Mouse (Mus musculus) retina, postnatal 1 day (tissue): ENCODE data around the gene Cenpp.

Source experiments
- DNase-seq: peaks from one replicate; pipeline ENCODE4 v3.0.0-alpha.2; 2012

Cenpp gene

GRCm38 (mm10) chr13:49652481-49653179, at the start of gene Cenpp, which contains the start of gene Nol8:
Gene Cenpp, minus strand, starts transcription at chr13:49652785.
Gene Nol8, plus strand, starts transcription at chr13:49653078.
- DNase-seq, result peak; percentile 100

GRCm38 (mm10) chr13:49691056-49691455, 38.5 kb upstream of the Cenpp start:
- no peak for DNase-seq

GRCm38 (mm10) chr13:49684266-49684665, 31.7 kb upstream of the Cenpp start:
- DNase-seq, result no peak

- no peak for DNase-seq
Observed at GRCm38 (mm10) chr13:49682233-49682846, 29.8 kb upstream of the Cenpp start.

GRCm38 (mm10) chr13:49681351-49682232, 29.0 kb upstream of the Cenpp start, which contains the start of gene Iars:
Gene Iars, plus strand, starts transcription at chr13:49682100.
- peak; percentile 98 for DNase-seq

GRCm38 (mm10) chr13:49677793-49678192, 25.2 kb upstream of the Cenpp start:
- DNase-seq, result no peak

- DNase-seq, result no peak
Observed at GRCm38 (mm10) chr13:49653180-49653541, 576 bp upstream of the Cenpp start.

- no peak for DNase-seq
Observed at GRCm38 (mm10) chr13:49651781-49652351, 719 bp downstream of the Cenpp start.

GRCm38 (mm10) chr13:49651136-49651535, 1.4 kb downstream of the Cenpp start:
- peak; percentile 1 for DNase-seq

GRCm38 (mm10) chr13:49646019-49646418, 6.6 kb downstream of the Cenpp start:
- DNase-seq, result no peak

GRCm38 (mm10) chr13:49644731-49645529, 7.7 kb downstream of the Cenpp start:
- peak; percentile 31 for DNase-seq

- no peak for DNase-seq
Observed at GRCm38 (mm10) chr13:49643669-49644362, 8.8 kb downstream of the Cenpp start.

GRCm38 (mm10) chr13:49642650-49643049, 9.9 kb downstream of the Cenpp start:
- DNase-seq, result no peak

- DNase-seq, result no peak
Observed at GRCm38 (mm10) chr13:49639965-49640364, 12.6 kb downstream of the Cenpp start.

GRCm38 (mm10) chr13:49629076-49629475, 23.5 kb downstream of the Cenpp start:
- DNase-seq, result no peak

- DNase-seq, result no peak
Observed at GRCm38 (mm10) chr13:49628167-49628566, 24.4 kb downstream of the Cenpp start.

- no peak for DNase-seq
Observed at GRCm38 (mm10) chr13:49623216-49623615, 29.4 kb downstream of the Cenpp start.

- no peak for DNase-seq
Observed at GRCm38 (mm10) chr13:49618365-49618764, 34.2 kb downstream of the Cenpp start.

- no peak for DNase-seq
Observed at GRCm38 (mm10) chr13:49617021-49617420, 35.6 kb downstream of the Cenpp start.

- no peak for DNase-seq
Observed at GRCm38 (mm10) chr13:49608589-49609322, 43.8 kb downstream of the Cenpp start.

- no peak for DNase-seq
Observed at GRCm38 (mm10) chr13:49607714-49608113, 44.9 kb downstream of the Cenpp start, which contains the start of gene Ogn. Gene Ogn, plus strand, starts transcription at chr13:49608046.
